ENCODE assay signal across 8 mouse cellular contexts in genomic region chr19:49539445-49540407, GRCm38 (mm10).
DNase-seq lines count a peak whose midpoint lies in the region; ATAC-seq and TF ChIP-seq lines count a peak whose summit lies in the region.

No protein-coding gene starts in this region.

- H3K27ac ChIP-seq in intestine, postnatal 0 days (ENCODE audit: low read depth, low read length), result no peak overlapping the region
- no peak overlapping the region for H3K27ac ChIP-seq in intestine, embryonic 15.5 days
- no peak overlapping the region for H3K27ac ChIP-seq in hindbrain, embryonic 13.5 days

- no peaks in the 10 kb centered on the region for H3K27me3 ChIP-seq in intestine, postnatal 0 days (replicated peaks; ENCODE audit: control insufficient read depth, insufficient read depth, low read length)
- no peaks in the 10 kb centered on the region for H3K27me3 ChIP-seq in intestine, embryonic 15.5 days (replicated peaks)
- no peaks in the 10 kb centered on the region; the same call in 1 of the 2 replicates for H3K27me3 ChIP-seq in hindbrain, embryonic 13.5 days

- no peak overlapping the region for H3K4me2 ChIP-seq in intestine, postnatal 0 days (replicated peaks; ENCODE audit: low read depth)
- H3K4me2 ChIP-seq in intestine, embryonic 15.5 days (replicated peaks), result no peak overlapping the region
- H3K4me2 ChIP-seq in hindbrain, embryonic 13.5 days, result no peak overlapping the region

- H3K4me3 ChIP-seq in intestine, postnatal 0 days (ENCODE audit: low read depth, low read length), result no peak overlapping the region
- no peak overlapping the region for H3K4me3 ChIP-seq in intestine, embryonic 15.5 days (replicated peaks)
- H3K4me3 ChIP-seq in hindbrain, embryonic 13.5 days, result no peak overlapping the region

- no peaks in the 10 kb centered on the region for H3K36me3 ChIP-seq in intestine, postnatal 0 days (ENCODE audit: control insufficient read depth, insufficient read depth)
- no peaks in the 10 kb centered on the region for H3K36me3 ChIP-seq in intestine, embryonic 15.5 days
- H3K36me3 ChIP-seq in hindbrain, embryonic 13.5 days, result no peaks in the 10 kb centered on the region

- ATAC-seq in intestine, postnatal 0 days, result no peak
- no peak for ATAC-seq in intestine, embryonic 15.5 days
- ATAC-seq in hindbrain, embryonic 13.5 days (ENCODE audit: low FRiP score), result peak; percentile 49; the same call in 1 of the 2 replicates

- 64% methylated on average over 13 of the region's 13 CpGs for WGBS in intestine, postnatal 0 days
- WGBS in intestine, embryonic 15.5 days, result 65% methylated on average over 13 of the region's 13 CpGs
- WGBS in hindbrain, embryonic 13.5 days, result 53% methylated on average over 13 of the region's 13 CpGs

- peak; percentile 64 for DNase-seq in brain, adult 2 months (ENCODE audit: low read depth, low spot score)
- DNase-seq in left cerebral cortex, postnatal 10 days (ENCODE audit: extremely low spot score in 1 of 2, low spot score in 2 of 2), result peak; percentile 31 to 51
- DNase-seq in retina, postnatal 1 day, result peak; percentile 68
- DNase-seq in adrenal gland, postnatal 36 days, result no peak
- no peak for DNase-seq in urinary bladder, postnatal 10 days (ENCODE audit: low spot score)

- no peaks in the 10 kb centered on the region for H3K4me1 ChIP-seq in intestine, postnatal 0 days (replicated peaks; ENCODE audit: control insufficient read depth, insufficient read depth, low read length)
- no peaks in the 10 kb centered on the region for H3K4me1 ChIP-seq in intestine, embryonic 15.5 days (replicated peaks)
- H3K4me1 ChIP-seq in hindbrain, embryonic 13.5 days (replicated peaks), result 0 out of 2 replicates have a peak, but pooled peaks cover 4% of the 10 kb centered on the region

- no peak overlapping the region for H3K9ac ChIP-seq in intestine, postnatal 0 days (ENCODE audit: low read depth, low read length)
- H3K9ac ChIP-seq in intestine, embryonic 15.5 days, result no peak overlapping the region
- no peak overlapping the region for H3K9ac ChIP-seq in hindbrain, embryonic 13.5 days

- TF ChIP-seq CTCF in intestine, postnatal 0 days (IDR thresholded peaks at IDR 0.05; ENCODE audit: low read depth), result peak; percentile 69

- intact Hi-C loops in left cerebral cortex, postnatal 10 days (cut with DNase I), result loop anchor here (5.0 to 10.0 kb wide), 2 partner anchors 203 to 605 kb away; no protein-coding TSS in a partner anchor

- no peaks in the 10 kb centered on the region for H3K9me3 ChIP-seq in intestine, postnatal 0 days (ENCODE audit: control insufficient read depth)
- no peaks in the 10 kb centered on the region for H3K9me3 ChIP-seq in intestine, embryonic 15.5 days
- H3K9me3 ChIP-seq in hindbrain, embryonic 13.5 days, result no peaks in the 10 kb centered on the region

Comparison
In these comparisons a context has a peak if more than half of its experiments do, and no peak if none do; other contexts are left out.
1. DNase-seq: peak in brain, adult 2 months (single experiment), left cerebral cortex, postnatal 10 days (2 of 2) and retina, postnatal 1 day (single experiment); none in adrenal gland, postnatal 36 days (0 of 2) and urinary bladder, postnatal 10 days (single experiment).